Mouse (Mus musculus) embryonic facial prominence, embryonic 14.5 days (tissue): ENCODE results near the gene Ccdc58. TPM values are rescaled to one million over a fixed set of nuclear protein-coding genes. Genes with fewer than 3 reads are reported as not detected.
"Not testable (repeated sequence)": the region's sequence is repeated elsewhere in the genome, so short reads cannot be mapped to it uniquely, and the experiment has no call there.

Experiments used
- ATAC-seq: fragments of 200-750 bp; cut with Nextera tagmentation; 2 replicates; pipeline ENCODE4 v1.8.0; 2017; ENCODE audit warnings: low read depth, moderate number of reproducible peaks, moderate TSS enrichment
- DNase-seq: peaks from one replicate; pipeline ENCODE4 v3.0.0-alpha.2; 2015; ENCODE audit warnings: low spot score
- H3K27ac ChIP-seq: fragments of 300-500 bp; sonication (generic); replicated peaks from 2 replicates; pipeline ENCODE4 v1.5.1; 2014; ENCODE audit warnings: low read depth, mild to moderate bottlenecking, low read length, moderate library complexity
- H3K27me3 ChIP-seq: fragments of 300-500 bp; sonication (generic); replicated peaks from 2 replicates; pipeline ENCODE4 v1.6.1; 2014; ENCODE audit warnings: low read length; ENCODE audit not compliant: control insufficient read depth, insufficient read depth
- H3K36me3 ChIP-seq: fragments of 300-500 bp; sonication (generic); 2 replicates; pipeline ENCODE4 v1.6.1; 2014; ENCODE audit warnings: low read length, mixed read lengths; ENCODE audit not compliant: control insufficient read depth, insufficient read depth
- H3K4me1 ChIP-seq: fragments of 300-500 bp; sonication (generic); 2 replicates; pipeline ENCODE4 v1.6.1; 2014; ENCODE audit warnings: antibody characterized with exemption, low read length; ENCODE audit not compliant: control insufficient read depth, insufficient read depth
- H3K4me2 ChIP-seq: fragments of 300-500 bp; sonication (generic); 2 replicates; pipeline ENCODE4 v1.6.1; 2014; ENCODE audit warnings: low read depth, mild to moderate bottlenecking, low read length, moderate library complexity, mixed read lengths
- H3K4me3 ChIP-seq: fragments of 300-500 bp; sonication (generic); 2 replicates; pipeline ENCODE4 v1.5.1; 2014; ENCODE audit warnings: low read depth, mild to moderate bottlenecking, low read length
- H3K9ac ChIP-seq: fragments of 300-500 bp; sonication (generic); 2 replicates; pipeline ENCODE4 v1.6.1; 2014; ENCODE audit warnings: low read depth, mild to moderate bottlenecking, low read length, moderate library complexity, mixed read lengths
- H3K9me3 ChIP-seq: fragments of 300-500 bp; sonication (generic); 2 replicates; pipeline ENCODE4 v1.6.1; 2016; ENCODE audit warnings: low read length; ENCODE audit not compliant: control insufficient read depth
- WGBS: fragments of 180-500 bp; shearing (Covaris S2); extraction: QIAGEN DNeasy Blood & Tissue Kit; methylation state at CpG from one replicate; pipeline ENCODE4 v1.1.7; 2014; 5-methylcytosine and 5-hydroxymethylcytosine counted together
- polyA plus RNA-seq: library from polyadenylated mRNA; unstranded; fragments of >200 nt; fragmentation: Nextera tagmentation; extraction: Ambion mirVana; gene quantifications from 2 replicates; pipeline ENCODE4 v1.2.1, GENCODE M21; 2014

The Ccdc58 gene
- polyA plus RNA-seq, result 68.9 and 69.6 TPM in 2 replicates

DNA sequence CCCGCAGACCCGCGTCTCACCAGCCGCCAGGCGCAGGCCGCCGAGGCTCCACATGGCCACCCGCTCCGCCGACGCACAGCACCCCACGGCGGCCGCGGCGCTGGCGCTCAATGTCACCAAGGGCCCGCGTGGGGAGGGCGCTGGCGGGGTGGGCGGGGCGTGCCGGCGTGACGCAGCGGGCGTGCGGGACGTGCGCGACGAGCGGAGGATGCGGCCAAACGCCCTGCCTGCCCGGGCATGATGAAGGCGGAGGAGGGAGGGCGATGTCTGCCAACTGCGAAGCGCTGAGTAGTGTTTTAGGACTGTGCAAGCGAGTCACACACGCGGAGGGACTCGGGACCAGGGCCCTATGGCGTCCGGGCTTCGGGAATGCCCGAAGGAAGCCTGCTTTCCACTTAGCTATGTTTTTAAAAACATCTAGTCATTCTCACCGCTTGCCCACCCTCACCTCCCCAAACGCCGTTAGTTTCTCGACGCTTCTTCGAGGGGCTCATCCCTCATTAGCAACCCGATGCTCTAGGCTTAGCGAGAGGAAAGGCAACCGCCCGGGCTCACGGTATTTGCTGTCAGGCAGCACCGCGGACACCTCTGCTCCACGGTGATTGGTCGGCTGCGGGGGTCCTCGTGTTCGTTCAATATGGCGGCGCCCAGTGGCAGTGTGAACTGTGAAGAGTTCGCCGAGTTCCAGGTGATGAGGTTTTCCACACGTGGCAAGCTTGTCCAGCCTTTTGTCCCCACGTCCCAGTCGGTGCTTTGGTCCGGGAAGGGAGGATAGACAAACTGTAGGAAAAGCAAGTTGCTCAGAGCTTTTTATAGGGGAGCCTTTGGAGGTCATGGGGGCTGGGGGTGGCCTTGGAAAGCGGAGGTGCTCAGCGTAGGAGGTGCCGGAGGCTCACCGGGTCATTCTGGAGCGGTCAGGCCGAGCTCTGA is at the start of gene Ccdc58, which contains the start of gene Fam162a:
Ccdc58 (plus strand) TSS at position 236 of the 930 bp plus-strand sequence.
Fam162a (minus strand) TSS at position 145 of the 930 bp plus-strand sequence.
- peaks cover 11% of the 10 kb centered on the region for H3K4me1 ChIP-seq
- ATAC-seq, result peak; percentile 97
- H3K9ac ChIP-seq, result peak within 1 kb of the TSS; percentile 92
- peak within 1 kb of the TSS; percentile 82 for H3K4me2 ChIP-seq
- whole genome bisulfite sequencing, result under 1% methylated on average over 50 of the region's 81 CpGs
- no peaks in the 10 kb centered on the region for H3K27me3 ChIP-seq
- peaks cover 17% of the 10 kb centered on the region; the same call in 1 of the 2 replicates for H3K36me3 ChIP-seq
- peak within 1 kb of the TSS; percentile 85 for H3K4me3 ChIP-seq
- H3K27ac ChIP-seq, result peak within 1 kb of the TSS; percentile 100
- peak; percentile 94 for DNase-seq
- H3K9me3 ChIP-seq, result no peaks in the 10 kb centered on the region

- not testable (repeated sequence) for H3K4me3 ChIP-seq, DNase-seq, H3K9me3 ChIP-seq, H3K27ac ChIP-seq, ATAC-seq, H3K27me3 ChIP-seq, H3K9ac ChIP-seq, H3K4me2 ChIP-seq, H3K4me1 ChIP-seq
- H3K36me3 ChIP-seq, result peaks cover 59% of the 10 kb centered on the region
- WGBS, result 92% methylated on average over 1 of the region's 2 CpGs
These were observed 43.4 kb upstream of the Ccdc58 start for GRCm38 (mm10) chr16:36028120-36028519.

DNA sequence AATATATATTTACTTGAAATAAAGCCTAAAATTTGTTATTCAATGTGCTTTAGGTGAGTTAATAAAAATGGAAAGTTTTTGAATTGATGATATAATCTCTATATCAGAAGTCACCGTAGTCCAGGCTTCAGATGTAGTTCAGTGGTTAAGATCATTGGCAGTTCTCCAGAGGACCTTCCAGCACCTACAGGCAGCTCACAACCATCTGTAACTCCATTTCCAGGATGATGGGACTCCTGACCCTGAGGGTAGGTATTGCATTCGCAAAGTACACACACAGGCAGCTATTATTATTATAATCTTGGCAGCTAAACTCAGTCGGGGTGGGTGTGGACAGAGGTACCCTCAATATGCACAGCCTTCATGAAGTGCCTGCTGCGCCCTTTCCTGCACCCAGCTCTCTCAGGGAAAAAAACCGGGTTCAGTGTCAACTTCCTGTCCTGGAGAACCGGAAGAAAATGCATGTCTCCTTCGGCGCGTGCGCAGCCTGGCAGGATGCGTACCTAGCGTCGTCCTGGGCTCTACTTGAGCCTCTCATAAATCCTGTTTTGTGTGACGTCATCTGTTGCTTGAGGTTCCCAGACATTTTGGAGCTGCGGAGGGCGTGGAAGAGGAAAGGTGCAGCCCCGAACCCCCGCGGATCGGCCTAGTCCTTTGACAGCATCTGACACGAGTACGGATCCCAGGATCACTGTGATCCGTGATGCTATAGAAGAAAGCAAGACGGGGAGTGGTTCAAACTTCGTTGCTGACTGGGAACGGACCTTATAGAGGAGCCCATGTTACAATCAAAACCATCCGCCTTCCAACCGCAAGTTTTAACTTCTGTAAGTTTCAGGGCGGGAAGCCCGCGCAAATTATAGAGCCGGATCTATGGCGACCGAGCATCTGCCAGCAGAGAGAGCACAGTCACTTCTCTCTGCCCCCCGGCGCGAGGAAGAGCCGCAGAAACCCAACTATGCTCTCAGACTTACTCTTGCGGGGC is 30.6 kb upstream of the Ccdc58 start, which contains the start of gene Wdr5b:
Wdr5b (plus strand) TSS at position 551 of the 985 bp plus-strand sequence.
- DNase-seq (peak; percentile 100), ATAC-seq (peak; percentile 98)
- Histone ChIP-seq H3K27me3 (no peaks in the 10 kb centered on the region), H3K4me3 (peak within 1 kb of the TSS; percentile 55), H3K4me2 (peak within 1 kb of the TSS; percentile 71), H3K4me1 (peaks cover 11% of the 10 kb centered on the region), H3K9me3 (no peaks in the 10 kb centered on the region), H3K27ac (peak within 1 kb of the TSS; percentile 88), H3K9ac (peak within 1 kb of the TSS; percentile 69), H3K36me3 (peaks cover 36% of the 10 kb centered on the region)
- 2% methylated on average over 39 of the region's 39 CpGs for WGBS

DNA sequence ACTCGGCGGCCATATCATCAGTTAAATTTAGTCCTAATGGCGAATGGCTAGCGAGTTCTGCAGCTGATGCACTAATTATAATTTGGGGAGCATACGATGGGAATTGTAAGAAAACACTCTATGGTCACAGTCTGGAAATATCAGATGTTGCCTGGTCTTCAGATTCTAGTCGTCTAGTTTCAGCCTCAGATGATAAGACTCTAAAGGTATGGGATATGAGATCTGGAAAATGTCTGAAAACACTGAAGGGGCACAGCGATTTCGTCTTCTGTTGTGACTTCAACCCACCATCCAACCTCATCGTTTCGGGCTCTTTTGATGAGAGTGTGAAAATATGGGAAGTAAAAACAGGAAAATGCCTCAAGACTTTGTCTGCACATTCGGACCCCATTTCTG is 29.9 kb upstream of the Ccdc58 start:
- Histone ChIP-seq H3K27ac (peak overlapping the region; percentile 88), H3K4me1 (peaks cover 11% of the 10 kb centered on the region), H3K9me3 (no peaks in the 10 kb centered on the region), H3K36me3 (peaks cover 42% of the 10 kb centered on the region), H3K4me3 (peak overlapping the region; percentile 55), H3K9ac (peak overlapping the region; percentile 69), H3K4me2 (peak overlapping the region; percentile 71), H3K27me3 (no peaks in the 10 kb centered on the region)
- DNase-seq (no peak), ATAC-seq (no peak)
- WGBS, result 24% methylated on average over 11 of the region's 11 CpGs

- Histone ChIP-seq H3K27me3 (no peaks in the 10 kb centered on the region), H3K4me1 (peaks cover 11% of the 10 kb centered on the region), H3K9ac (no peak overlapping the region), H3K4me3 (no peak overlapping the region), H3K36me3 (peaks cover 52% of the 10 kb centered on the region), H3K4me2 (no peak overlapping the region), H3K27ac (no peak overlapping the region), H3K9me3 (no peaks in the 10 kb centered on the region)
- ATAC-seq (no peak), DNase-seq (no peak)
- WGBS, result 81% methylated on average over 10 of the region's 10 CpGs
These were observed 28.4 kb upstream of the Ccdc58 start for GRCm38 (mm10) chr16:36043073-36043472.

DNA sequence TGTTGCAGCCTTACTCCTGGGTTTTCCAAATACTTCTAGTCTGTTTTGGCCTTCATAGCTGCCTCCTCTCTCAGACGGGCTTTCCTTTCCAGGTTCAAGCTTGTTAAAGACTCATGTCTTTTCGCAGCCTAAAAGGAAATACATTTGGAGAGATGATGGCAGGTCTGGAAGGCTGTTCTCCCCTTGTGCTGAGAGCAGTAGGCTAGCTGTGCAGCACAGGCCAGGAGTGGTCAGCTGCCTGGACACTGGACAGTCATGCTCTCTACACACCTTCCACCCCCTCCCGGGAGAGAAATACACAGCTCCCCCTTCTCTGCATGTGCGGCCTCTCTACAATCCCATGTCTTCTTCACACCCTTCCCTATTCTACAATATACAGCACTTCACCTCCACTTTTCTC is 27.5 kb upstream of the Ccdc58 start:
- H3K9me3 ChIP-seq, result no peaks in the 10 kb centered on the region
- no peak overlapping the region for H3K4me3 ChIP-seq
- peaks cover 61% of the 10 kb centered on the region for H3K36me3 ChIP-seq
- no peaks in the 10 kb centered on the region for H3K27me3 ChIP-seq
- H3K27ac ChIP-seq, result no peak overlapping the region
- ATAC-seq (no peak), DNase-seq (no peak)
- no peak overlapping the region for H3K4me2 ChIP-seq
- 89% methylated on average over 4 of the region's 4 CpGs for WGBS
- no peak overlapping the region for H3K9ac ChIP-seq
- peaks cover 11% of the 10 kb centered on the region for H3K4me1 ChIP-seq

DNA sequence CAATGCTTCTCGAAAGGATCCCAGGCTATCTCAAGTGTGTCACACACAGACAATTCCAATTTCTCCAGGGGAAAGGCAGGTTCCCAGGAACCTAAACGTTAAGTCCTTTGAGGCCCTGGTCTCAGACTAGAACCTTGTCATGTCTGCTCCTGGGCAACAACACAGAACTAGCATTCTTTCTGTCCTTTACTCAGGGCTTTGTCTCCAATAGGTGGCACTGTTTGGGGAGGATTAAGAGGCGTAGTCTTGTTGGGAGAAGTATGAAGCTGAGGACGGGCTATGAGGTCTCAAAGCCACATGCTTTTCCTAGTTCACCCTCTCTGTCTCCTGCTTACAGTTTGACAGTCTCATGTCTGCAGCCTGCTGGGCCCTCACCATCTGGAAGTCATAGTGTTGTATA is 23.9 kb upstream of the Ccdc58 start:
- H3K9ac ChIP-seq, result no peak overlapping the region
- DNase-seq, result no peak
- WGBS, result 87% methylated on average over 4 of the region's 4 CpGs
- H3K4me1 ChIP-seq, result peaks cover 2% of the 10 kb centered on the region
- H3K9me3 ChIP-seq, result no peaks in the 10 kb centered on the region
- peaks cover 96% of the 10 kb centered on the region for H3K36me3 ChIP-seq
- H3K4me2 ChIP-seq, result no peak overlapping the region
- H3K27me3 ChIP-seq, result no peaks in the 10 kb centered on the region
- no peak overlapping the region for H3K4me3 ChIP-seq
- H3K27ac ChIP-seq, result no peak overlapping the region
- ATAC-seq, result no peak

- no peak overlapping the region for H3K9ac ChIP-seq
- H3K4me3 ChIP-seq, result no peak overlapping the region
- peaks cover 68% of the 10 kb centered on the region for H3K36me3 ChIP-seq
- no peaks in the 10 kb centered on the region for H3K27me3 ChIP-seq
- ATAC-seq (no peak), DNase-seq (no peak)
- H3K27ac ChIP-seq, result no peak overlapping the region
- no peaks in the 10 kb centered on the region for H3K9me3 ChIP-seq
- 83% methylated on average over 6 of the region's 6 CpGs for WGBS
- no peaks in the 10 kb centered on the region for H3K4me1 ChIP-seq
- H3K4me2 ChIP-seq, result no peak overlapping the region
These were observed 20.0 kb upstream of the Ccdc58 start for GRCm38 (mm10) chr16:36051491-36051890.
